In genomic region chr12:32820688-32821503, GRCm38 (mm10) we compare ENCODE assay signal across 8 mouse cellular contexts. TPM values are rescaled to one million over a fixed set of nuclear protein-coding genes. Genes with fewer than 3 reads are reported as not detected.
DNase-seq lines count a peak whose midpoint lies in the region; ATAC-seq and TF ChIP-seq lines count a peak whose summit lies in the region.

No protein-coding gene starts in this region.

- peak overlapping the region; percentile 53 for H3K4me2 ChIP-seq in forebrain, embryonic 11.5 days (ENCODE audit: low read depth, low read length, severe bottlenecking)
- H3K4me2 ChIP-seq in heart, postnatal 0 days (ENCODE audit: low read depth, low read length): peak overlapping the region; percentile 75
- H3K4me2 ChIP-seq in liver, postnatal 0 days (ENCODE audit: low read depth, low read length): peak overlapping the region; percentile 88
- H3K4me2 ChIP-seq in neural tube, embryonic 15.5 days: peak overlapping the region; percentile 64

- WGBS in forebrain, embryonic 11.5 days: 2% methylated on average over 49 of the region's 49 CpGs
- WGBS in heart, postnatal 0 days: 2% methylated on average over 35 of the region's 49 CpGs
- under 1% methylated on average over 38 of the region's 49 CpGs for WGBS in liver, postnatal 0 days (ENCODE audit: insufficient replicate concordance)
- WGBS in neural tube, embryonic 15.5 days: 2% methylated on average over 49 of the region's 49 CpGs

- TF ChIP-seq EP300 in ES-Bruce4 (IDR thresholded peaks at IDR 0.05; ENCODE audit: insufficient read depth, low read depth, low read length): no peak
- no peak for TF ChIP-seq EP300 in heart, postnatal 0 days (IDR thresholded peaks at IDR 0.05; ENCODE audit: low read depth)
- no peak for TF ChIP-seq EP300 in liver, postnatal 0 days (IDR thresholded peaks at IDR 0.05; ENCODE audit: low read depth)

- H3K9me3 ChIP-seq in ES-Bruce4 (replicated peaks; ENCODE audit: control insufficient read depth, insufficient read depth, low read length, poor library complexity, severe bottlenecking): no peaks in the 10 kb centered on the region
- H3K9me3 ChIP-seq in forebrain, embryonic 11.5 days (ENCODE audit: control insufficient read depth, low read length): no peaks in the 10 kb centered on the region
- H3K9me3 ChIP-seq in heart, postnatal 0 days (replicated peaks; ENCODE audit: control insufficient read depth, low read length): no peaks in the 10 kb centered on the region
- H3K9me3 ChIP-seq in liver, postnatal 0 days (ENCODE audit: low read length): no peaks in the 10 kb centered on the region
- H3K9me3 ChIP-seq in neural tube, embryonic 15.5 days (replicated peaks): no peaks in the 10 kb centered on the region

- H3K4me3 ChIP-seq in ES-Bruce4 (ENCODE audit: low read depth, low read length): peak overlapping the region; percentile 97
- H3K4me3 ChIP-seq in forebrain, embryonic 11.5 days (ENCODE audit: low read depth, low read length): peak overlapping the region; percentile 72
- H3K4me3 ChIP-seq in heart, postnatal 0 days (ENCODE audit: low read depth, low read length): peak overlapping the region; percentile 91
- peak overlapping the region; percentile 87 for H3K4me3 ChIP-seq in liver, postnatal 0 days (ENCODE audit: low read depth, low read length)
- peak overlapping the region; percentile 90 for H3K4me3 ChIP-seq in neural tube, embryonic 15.5 days (replicated peaks)

- ATAC-seq in forebrain, embryonic 11.5 days (replicated peaks; ENCODE audit: low FRiP score): peak; percentile 83
- ATAC-seq in heart, postnatal 0 days (ENCODE audit: insufficient read depth, low read depth): peak; percentile 67
- peak; percentile 75 for ATAC-seq in liver, postnatal 0 days
- peak; percentile 83 for ATAC-seq in neural tube, embryonic 15.5 days (ENCODE audit: low FRiP score)

- peaks cover 12% of the 10 kb centered on the region; the same call in 1 of the 2 replicates for H3K36me3 ChIP-seq in ES-Bruce4 (ENCODE audit: control insufficient read depth, insufficient read depth, low read length, poor library complexity, severe bottlenecking)
- H3K36me3 ChIP-seq in forebrain, embryonic 11.5 days (ENCODE audit: control insufficient read depth, insufficient read depth, low read length): no peaks in the 10 kb centered on the region
- peaks cover 7% of the 10 kb centered on the region; the same call in 1 of the 2 replicates for H3K36me3 ChIP-seq in heart, postnatal 0 days (replicated peaks; ENCODE audit: control insufficient read depth, insufficient read depth, low read length)
- H3K36me3 ChIP-seq in liver, postnatal 0 days (replicated peaks; ENCODE audit: insufficient read depth, low read length): peaks cover 12% of the 10 kb centered on the region
- peaks cover 6% of the 10 kb centered on the region; the same call in 1 of the 2 replicates for H3K36me3 ChIP-seq in neural tube, embryonic 15.5 days

- H3K9ac ChIP-seq in ES-Bruce4 (ENCODE audit: low read depth, poor library complexity, severe bottlenecking): peak overlapping the region; percentile 86
- H3K9ac ChIP-seq in forebrain, embryonic 11.5 days (ENCODE audit: low read length): peak overlapping the region; percentile 73
- H3K9ac ChIP-seq in heart, postnatal 0 days (replicated peaks; ENCODE audit: low read depth, low read length): peak overlapping the region; percentile 74
- H3K9ac ChIP-seq in liver, postnatal 0 days (replicated peaks): peak overlapping the region; percentile 86
- peak overlapping the region; percentile 73 for H3K9ac ChIP-seq in neural tube, embryonic 15.5 days (replicated peaks)

- no peak for TF ChIP-seq CTCF in ES-Bruce4 (IDR thresholded peaks at IDR 0.05; ENCODE audit: low read depth, low read length)
- no peak; the same call in 1 of the 2 replicates for TF ChIP-seq CTCF in heart, postnatal 0 days (IDR thresholded peaks at IDR 0.05; ENCODE audit: low read depth)
- TF ChIP-seq CTCF in liver, postnatal 0 days (IDR thresholded peaks at IDR 0.05; ENCODE audit: low read depth): peak; percentile 26

- H3K27ac ChIP-seq in ES-Bruce4 (ENCODE audit: insufficient read depth, low read length): peak overlapping the region; percentile 69
- peak overlapping the region; percentile 94 for H3K27ac ChIP-seq in forebrain, embryonic 11.5 days (ENCODE audit: low read depth, low read length)
- H3K27ac ChIP-seq in heart, postnatal 0 days (ENCODE audit: low read depth): peak overlapping the region; percentile 88
- peak overlapping the region; percentile 94 for H3K27ac ChIP-seq in liver, postnatal 0 days (ENCODE audit: low read depth)
- H3K27ac ChIP-seq in neural tube, embryonic 15.5 days (replicated peaks): peak overlapping the region; percentile 98

- no peaks in the 10 kb centered on the region for H3K27me3 ChIP-seq in ES-Bruce4 (ENCODE audit: control insufficient read depth, insufficient read depth, low read length, poor library complexity, severe bottlenecking)
- H3K27me3 ChIP-seq in forebrain, embryonic 11.5 days (ENCODE audit: control insufficient read depth, insufficient read depth, low read length): no peaks in the 10 kb centered on the region
- H3K27me3 ChIP-seq in heart, postnatal 0 days (ENCODE audit: control insufficient read depth, insufficient read depth, low read length): no peaks in the 10 kb centered on the region
- no peaks in the 10 kb centered on the region for H3K27me3 ChIP-seq in liver, postnatal 0 days (ENCODE audit: insufficient read depth, low read length)
- no peaks in the 10 kb centered on the region for H3K27me3 ChIP-seq in neural tube, embryonic 15.5 days (replicated peaks)

- no peak for TF ChIP-seq POLR2A in ES-Bruce4 (IDR thresholded peaks at IDR 0.05; ENCODE audit: insufficient read depth, low read length)

- DNase-seq in c-Kit-positive CD71-positive TER-119-negative erythroid progenitor cells, embryonic 14.5 days (ENCODE audit: low read depth): peak; percentile 31
- peak; percentile 87 for DNase-seq in forebrain, embryonic 11.5 days (ENCODE audit: low spot score)
- DNase-seq in heart, postnatal 0 days (ENCODE audit: low spot score): peak; percentile 48
- DNase-seq in kidney, postnatal 4 days: peak; percentile 78 to 86
- DNase-seq in liver, postnatal 0 days: peak; percentile 81
- DNase-seq in thymus, postnatal 10 days (ENCODE audit: low spot score in 2 of 2): peak; percentile 57 to 61

- no peaks in the 10 kb centered on the region for H3K4me1 ChIP-seq in ES-Bruce4 (ENCODE audit: control insufficient read depth, insufficient read depth, low read length)
- no peaks in the 10 kb centered on the region for H3K4me1 ChIP-seq in forebrain, embryonic 11.5 days (replicated peaks; ENCODE audit: control insufficient read depth, insufficient read depth, low read length)
- 0 out of 2 replicates have a peak, but pooled peaks cover 3% of the 10 kb centered on the region for H3K4me1 ChIP-seq in heart, postnatal 0 days (ENCODE audit: control insufficient read depth, insufficient read depth)
- peaks cover 7% of the 10 kb centered on the region; the same call in 1 of the 2 replicates for H3K4me1 ChIP-seq in liver, postnatal 0 days (ENCODE audit: insufficient read depth)
- H3K4me1 ChIP-seq in neural tube, embryonic 15.5 days: 0 out of 2 replicates have a peak, but pooled peaks cover 5% of the 10 kb centered on the region

RNA-seq across cellular contexts. Expression of gene Nampt, which starts 1.6 kb away (rescaled TPM):
- polyA plus RNA-seq in ES-Bruce4 (2011; ENCODE audit: insufficient read depth, insufficient read length, low read depth, missing spikeins): 143 and 147 TPM in 2 replicates
- polyA plus RNA-seq in forebrain, embryonic 11.5 days (2014; fragmentation: Nextera tagmentation; extraction: Ambion mirVana): 38.4 and 38.8 TPM in 2 replicates
- total RNA-seq in heart, postnatal 0 days (2014; rRNA removed; ENCODE audit: low replicate concordance): 21.9 and 22.2 TPM in 2 replicates
- 13.7 and 15.5 TPM in 2 replicates for polyA plus RNA-seq in heart, postnatal 0 days (2015; fragmentation: Nextera tagmentation; extraction: Ambion mirVana)
- 14.8 and 16.4 TPM in 2 replicates for polyA plus RNA-seq in liver, postnatal 0 days (2015; fragmentation: Nextera tagmentation; extraction: Ambion mirVana)
- 29.3 and 29.5 TPM in 2 replicates for polyA plus RNA-seq in neural tube, embryonic 15.5 days (2015; fragmentation: Nextera tagmentation; extraction: Ambion mirVana)

Comparison
In these comparisons a context has a peak if more than half of its experiments do, and no peak if none do; other contexts are left out.
1. Peak in every context shown above with its lines: DNase-seq, ATAC-seq, H3K4me3 ChIP-seq and H3K27ac ChIP-seq.
2. DNase-seq: peak in every context shown above with its lines; median percentile 87 in forebrain, embryonic 11.5 days; 82 in kidney, postnatal 4 days; 81 in liver, postnatal 0 days; 59 in thymus, postnatal 10 days; 48 in heart, postnatal 0 days; 31 in c-Kit-positive CD71-positive TER-119-negative erythroid progenitor cells, embryonic 14.5 days.